Mouse (Mus musculus): ENCODE measurements around the gene Mthfd2.

GRCm38 (mm10) chr6:83341387-83341786 is 15.7 kb upstream of the Mthfd2 start:
- TF ChIP-seq POLR2A (IDR thresholded peaks at IDR 0.05; ENCODE audit: insufficient read depth, low read length) (no peak), EP300 (IDR thresholded peaks at IDR 0.05; ENCODE audit: insufficient read depth, low read depth, low read length) (no peak)

All from ES-Bruce4 (cell line).